Mouse (Mus musculus) B cell, adult 67 days (primary cell): Measurements from ENCODE around the gene Itgam. TPM values are rescaled to one million over a fixed set of nuclear protein-coding genes. Genes with fewer than 3 reads are reported as not detected.

Source experiments
- total RNA-seq, 2 experiments: library from RNA; stranded (reverse); gene quantifications; 4 replicates each; pipeline ENCODE4 v1.2.4; 2023

Gene Itgam
- 1 to 10 TPM; 1.7 to 1.8 TPM for total RNA-seq

DNA sequence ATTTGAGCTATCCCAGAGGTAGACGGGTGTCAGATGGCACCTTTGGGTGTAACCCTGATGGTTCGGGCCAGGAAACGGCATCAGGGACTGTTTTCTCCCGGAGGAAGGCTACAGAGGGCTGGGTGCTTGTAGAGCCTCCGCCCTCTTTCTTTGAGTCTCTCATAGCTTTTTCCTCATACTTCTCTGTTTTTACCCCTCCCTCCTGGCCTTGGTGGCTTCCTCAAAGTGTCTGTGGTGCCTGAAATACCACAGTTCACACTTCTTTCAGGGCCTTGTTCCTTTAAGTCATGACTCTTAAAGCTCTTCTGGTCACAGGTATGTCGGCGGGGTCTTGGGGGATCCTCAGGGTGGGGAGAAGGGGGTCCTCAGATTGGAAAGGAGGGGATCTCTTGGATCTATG is at the start of gene Itgam, which contains the start of gene Gm49368:
Gene Itgam (plus strand): TSS at position 185 of the 400 bp plus-strand sequence.
Gene Gm49368 (plus strand): TSS at position 228 of the 400 bp plus-strand sequence.

GRCm38 (mm10) chr7:128128741-128129720 is 66.6 kb downstream of the Itgam start, which contains the start of gene Itgax:
Gene Itgax (plus strand): TSS chr7:128129547.

GRCm38 (mm10) chr7:128154076-128154475 is 91.6 kb downstream of the Itgam start, which contains the start of gene Itgad:
Gene Itgad (plus strand): TSS chr7:128154376.

Other genes starting within 250 kb of the Itgam start
- 100 to 1,000 TPM; 143 to 167 TPM for gene Stx4a, start 238.3 kb upstream of the Itgam start, total RNA-seq
- not detected for gene Stx1b, start 238.1 kb upstream of the Itgam start, total RNA-seq
- 100 to 1,000 TPM; 104 to 108 TPM for gene Zfp646, start 186.4 kb upstream of the Itgam start, total RNA-seq
- gene Zfp668, start 185.8 kb upstream of the Itgam start, total RNA-seq, result 10 to 100 TPM; 15.3 to 20.7 TPM
- gene Prss53, start 171.7 kb upstream of the Itgam start, total RNA-seq, result under 1 TPM in 1 of 2 experiments, not detected in 1; 0.49 TPM
- under 1 TPM in 1 of 2 experiments, not detected in 1; 0.83 TPM for gene Gm21974, start 167.2 kb upstream of the Itgam start, total RNA-seq
- 10 to 100 TPM; 13.7 to 19.4 TPM for gene Vkorc1, start 167.0 kb upstream of the Itgam start, total RNA-seq
- 10 to 100 TPM; 29.3 to 35.7 TPM for gene Bckdk, start 158.6 kb upstream of the Itgam start, total RNA-seq
- gene Kat8, start 150.1 kb upstream of the Itgam start, total RNA-seq, result 10 to 100 TPM; 51.0 to 58.3 TPM
- not detected for gene Prss8, start 132.5 kb upstream of the Itgam start, total RNA-seq
- 1 to 10 TPM; 1.7 to 3.1 TPM for gene Prss36, start 115.9 kb upstream of the Itgam start, total RNA-seq
- gene Fus, start 95.2 kb upstream of the Itgam start, total RNA-seq, result 100 to 1,000 TPM; 721 to 839 TPM
- 10 to 100 TPM; 21.7 to 25.7 TPM for gene Pycard, start 68.8 kb upstream of the Itgam start, total RNA-seq
- 1 to 10 TPM; 1.0 to 1.3 TPM for gene Trim72, start 58.7 kb upstream of the Itgam start, total RNA-seq
- gene Gm49368, start within 50 bp of the Itgam start, total RNA-seq, result not detected
- gene Itgax, start 66.9 kb downstream of the Itgam start, total RNA-seq, result 1 to 10 TPM in 1 of 2 experiments, under 1 TPM in 1; 0.53 to 1.3 TPM
- 1 to 10 TPM; 1.2 to 3.3 TPM for gene Itgad, start 91.7 kb downstream of the Itgam start, total RNA-seq
- not detected for gene Cox6a2, start 143.7 kb downstream of the Itgam start, total RNA-seq
- gene Armc5, start 174.7 kb downstream of the Itgam start, total RNA-seq, result 10 to 100 TPM; 26.4 to 27.3 TPM
- 1 to 10 TPM; 3.9 to 6.1 TPM for gene 9130023H24Rik, start 175.4 kb downstream of the Itgam start, total RNA-seq
- gene Tgfb1i1, start 184.2 kb downstream of the Itgam start, total RNA-seq, result 1 to 10 TPM; 2.5 to 5.9 TPM
- not detected for gene Slc5a2, start 203.0 kb downstream of the Itgam start, total RNA-seq
- gene BC017158, start 235.5 kb downstream of the Itgam start, total RNA-seq, result 10 to 100 TPM; 27.8 to 28.5 TPM